Mouse (Mus musculus) embryonic facial prominence, embryonic 11.5 days (tissue): ENCODE measurements around the gene Tmem259. TPM values are rescaled to one million over a fixed set of nuclear protein-coding genes. Genes with fewer than 3 reads are reported as not detected.

Experiments used
- ATAC-seq: fragments of 200-750 bp; cut with Nextera tagmentation; replicated peaks from 2 replicates; pipeline ENCODE4 v1.8.0; 2017; ENCODE audit warnings: low read depth; ENCODE audit not compliant: insufficient number of reproducible peaks, low FRiP score, low TSS enrichment
- DNase-seq: peaks from one replicate; pipeline ENCODE4 v3.0.0-alpha.2; 2015; ENCODE audit warnings: low spot score
- H3K27ac ChIP-seq: fragments of 300-500 bp; sonication (generic); replicated peaks from 2 replicates; pipeline ENCODE4 v1.5.1; 2014; ENCODE audit warnings: mild to moderate bottlenecking, low read depth, low read length, control low read depth
- H3K27me3 ChIP-seq: fragments of 300-500 bp; sonication (generic); 2 replicates; pipeline ENCODE4 v1.6.1; 2014; ENCODE audit warnings: mild to moderate bottlenecking, low read length, moderate library complexity, mixed read lengths; ENCODE audit not compliant: control insufficient read depth, insufficient read depth
- H3K36me3 ChIP-seq: fragments of 300-500 bp; sonication (generic); replicated peaks from 2 replicates; pipeline ENCODE4 v1.6.1; 2014; ENCODE audit warnings: low read depth, mild to moderate bottlenecking, low read length, moderate library complexity, mixed read lengths; ENCODE audit not compliant: control insufficient read depth, insufficient read depth
- H3K4me1 ChIP-seq: fragments of 300-500 bp; sonication (generic); 2 replicates; pipeline ENCODE4 v1.6.1; 2014; ENCODE audit warnings: low read length, mixed read lengths; ENCODE audit not compliant: control insufficient read depth, insufficient read depth
- H3K4me2 ChIP-seq: fragments of 300-500 bp; sonication (generic); 2 replicates; pipeline ENCODE4 v1.6.1; 2014; ENCODE audit warnings: low read depth, mild to moderate bottlenecking, control low read depth, low read length, moderate library complexity
- H3K4me3 ChIP-seq: fragments of 300-500 bp; sonication (generic); 2 replicates; pipeline ENCODE4 v1.5.1; 2014; ENCODE audit warnings: low read depth, low read length, control low read depth
- H3K9ac ChIP-seq: fragments of 300-500 bp; sonication (generic); replicated peaks from 2 replicates; pipeline ENCODE4 v1.6.1; 2014; ENCODE audit warnings: mild to moderate bottlenecking, control low read depth, low read length
- H3K9me3 ChIP-seq: fragments of 300-500 bp; sonication (generic); replicated peaks from 2 replicates; pipeline ENCODE4 v1.6.1; 2016; ENCODE audit warnings: mild to moderate bottlenecking, low read length, inconsistent platforms, mixed read lengths; ENCODE audit not compliant: control insufficient read depth
- WGBS: fragments of 180-500 bp; shearing (Covaris S2); extraction: QIAGEN DNeasy Blood & Tissue Kit; methylation state at CpG from one replicate; pipeline ENCODE4 v1.1.7; 2014; 5-methylcytosine and 5-hydroxymethylcytosine counted together
- polyA plus RNA-seq: library from polyadenylated mRNA; unstranded; fragments of >200 nt; fragmentation: Nextera tagmentation; extraction: Ambion mirVana; gene quantifications from 2 replicates; pipeline ENCODE4 v1.2.1, GENCODE M21; 2014

Gene Tmem259
- polyA plus RNA-seq, 1 experiment from 2014 or later, result 13.4 TPM

DNA sequence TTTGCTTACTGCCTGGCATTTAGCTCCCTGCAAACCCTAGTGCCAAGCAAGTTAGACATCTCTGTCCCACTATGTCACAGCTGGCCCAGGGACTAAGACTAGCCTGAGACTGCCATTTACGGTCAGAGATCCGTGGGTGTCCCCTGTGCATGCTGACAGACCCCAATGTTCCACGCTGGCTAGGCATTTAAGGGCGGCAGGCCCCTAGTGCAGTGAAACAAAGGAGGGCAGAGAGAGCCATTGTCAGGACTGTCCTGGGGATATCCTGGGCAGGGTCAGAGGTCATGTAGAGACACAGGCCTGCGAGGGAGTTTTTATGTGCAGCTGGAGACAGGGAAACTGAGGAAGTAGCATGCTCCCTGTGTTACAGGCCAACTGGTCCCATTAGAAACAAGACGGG, 50.3 kb downstream of the Tmem259 start:
- Histone ChIP-seq H3K27me3 (no peaks in the 10 kb centered on the region), H3K9ac (no peak overlapping the region), H3K4me2 (no peak overlapping the region), H3K4me1 (peaks cover 14% of the 10 kb centered on the region; the same call in 1 of the 2 replicates), H3K27ac (no peak overlapping the region), H3K9me3 (no peaks in the 10 kb centered on the region), H3K36me3 (no peaks in the 10 kb centered on the region; the same call in 1 of the 2 replicates), H3K4me3 (no peak overlapping the region)
- ATAC-seq (no peak), DNase-seq (no peak)
- WGBS, result 52% methylated on average over 6 of the region's 6 CpGs

DNA sequence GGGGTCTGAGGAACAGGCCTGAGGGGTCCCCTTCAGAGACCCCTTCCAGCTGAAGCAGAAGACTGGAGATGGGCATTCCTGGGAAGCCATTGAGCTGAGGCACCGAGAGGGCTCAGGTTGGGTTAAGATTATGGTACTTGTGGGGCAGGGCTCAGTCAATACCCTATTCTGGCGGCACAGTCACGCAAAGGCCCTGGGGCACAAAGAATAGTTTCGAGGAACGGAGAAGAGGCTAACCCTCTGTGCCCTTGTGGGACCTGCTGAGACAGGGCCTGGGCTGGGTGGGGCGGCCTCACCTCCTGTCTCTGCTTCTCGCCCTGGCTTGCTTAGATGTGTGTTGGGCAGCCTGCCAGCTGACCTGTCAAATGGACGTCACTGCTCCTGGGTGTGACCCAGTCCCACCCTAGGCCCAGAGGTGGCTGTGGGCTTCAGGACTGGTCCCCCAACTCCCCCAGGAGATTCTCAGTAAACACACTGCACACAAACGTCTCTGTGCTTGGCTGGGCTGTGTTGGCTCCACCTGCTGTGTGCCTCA, 50.9 kb downstream of the Tmem259 start:
- 58% methylated on average over 9 of the region's 9 CpGs for WGBS
- no peak overlapping the region for H3K9ac ChIP-seq
- DNase-seq (no peak), ATAC-seq (no peak)
- no peaks in the 10 kb centered on the region; the same call in 1 of the 2 replicates for H3K36me3 ChIP-seq
- no peaks in the 10 kb centered on the region for H3K9me3 ChIP-seq
- peak overlapping the region; percentile 52 for H3K27ac ChIP-seq
- no peak overlapping the region for H3K4me3 ChIP-seq
- H3K4me2 ChIP-seq, result no peak overlapping the region
- H3K4me1 ChIP-seq, result peaks cover 16% of the 10 kb centered on the region; the same call in 1 of the 2 replicates
- no peaks in the 10 kb centered on the region for H3K27me3 ChIP-seq

DNA sequence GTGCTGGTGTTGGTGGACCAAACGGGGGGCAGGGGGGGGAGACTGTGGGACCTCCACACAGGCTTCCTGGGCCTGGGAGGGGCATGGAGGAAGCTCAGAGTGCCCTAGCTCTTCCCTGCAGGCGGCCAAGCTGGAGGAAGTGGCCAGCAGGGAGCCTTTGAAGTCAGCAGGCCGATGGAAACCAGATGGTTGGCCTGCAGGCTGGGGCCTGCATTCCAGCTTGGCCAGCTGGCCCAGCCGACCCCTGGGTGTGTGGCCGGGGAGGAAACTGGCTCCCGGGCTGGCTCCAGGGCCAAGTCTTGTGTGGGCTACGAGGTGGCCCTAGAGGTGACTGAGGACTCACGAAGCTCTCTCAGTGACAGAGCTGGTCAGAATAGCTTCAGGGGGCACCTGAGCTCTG, 51.4 kb downstream of the Tmem259 start:
- no peaks in the 10 kb centered on the region for H3K9me3 ChIP-seq
- H3K4me1 ChIP-seq, result peaks cover 16% of the 10 kb centered on the region; the same call in 1 of the 2 replicates
- H3K27me3 ChIP-seq, result no peaks in the 10 kb centered on the region
- DNase-seq (peak; percentile 67), ATAC-seq (no peak)
- peak overlapping the region; percentile 52 for H3K27ac ChIP-seq
- H3K9ac ChIP-seq, result peak overlapping the region; percentile 18; the same call in 1 of the 2 replicates
- H3K4me2 ChIP-seq, result 0 out of 2 replicates have a peak overlapping the region, but pooled peaks have one; percentile 16
- H3K36me3 ChIP-seq, result no peaks in the 10 kb centered on the region; the same call in 1 of the 2 replicates
- WGBS, result 10% methylated on average over 8 of the region's 8 CpGs
- H3K4me3 ChIP-seq, result no peak overlapping the region

DNA sequence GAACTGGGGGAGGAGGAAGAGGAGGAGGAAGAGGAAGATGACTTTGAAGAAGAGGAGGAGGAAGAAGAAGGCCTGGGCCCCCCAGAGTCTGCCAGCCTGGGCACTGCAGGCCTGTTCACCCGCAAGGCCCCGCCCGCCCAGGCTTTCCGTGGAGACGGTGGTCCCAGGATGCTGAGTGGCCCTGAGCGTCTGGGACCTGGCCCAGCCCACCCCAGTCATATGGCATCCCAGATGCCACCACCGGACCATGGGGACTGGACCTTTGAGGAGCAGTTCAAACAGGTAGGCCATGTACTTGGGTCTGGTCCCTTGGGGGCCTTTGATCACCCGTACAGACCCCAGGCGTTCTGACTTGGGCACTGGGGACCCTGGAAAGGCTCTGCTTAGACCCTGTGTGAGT, 52.3 kb downstream of the Tmem259 start:
- WGBS, result 89% methylated on average over 9 of the region's 9 CpGs
- DNase-seq (no peak), ATAC-seq (no peak)
- no peaks in the 10 kb centered on the region for H3K9me3 ChIP-seq
- H3K36me3 ChIP-seq, result no peaks in the 10 kb centered on the region; the same call in 1 of the 2 replicates
- H3K9ac ChIP-seq, result no peak overlapping the region; the same call in 1 of the 2 replicates
- no peaks in the 10 kb centered on the region for H3K27me3 ChIP-seq
- H3K27ac ChIP-seq, result no peak overlapping the region
- no peak overlapping the region for H3K4me3 ChIP-seq
- H3K4me1 ChIP-seq, result peaks cover 16% of the 10 kb centered on the region; the same call in 1 of the 2 replicates
- no peak overlapping the region for H3K4me2 ChIP-seq

DNA sequence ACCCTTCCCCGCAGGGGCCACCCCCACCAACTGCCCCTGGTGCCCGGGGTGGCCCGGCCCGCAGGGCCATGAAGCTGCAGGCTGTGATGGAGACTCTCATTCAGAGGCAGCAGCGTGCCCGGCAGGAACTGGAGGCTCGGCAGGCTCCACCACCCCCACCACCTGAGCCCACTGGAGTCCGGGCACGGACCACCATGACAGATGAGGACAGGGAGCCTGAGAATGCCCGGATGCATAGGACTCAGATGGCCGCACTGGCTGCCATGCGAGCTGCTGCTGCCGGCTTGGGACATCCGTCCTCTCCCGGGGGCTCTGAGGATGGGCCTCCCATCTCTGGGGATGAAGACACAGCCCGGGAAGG, 53.3 kb downstream of the Tmem259 start:
- Histone ChIP-seq H3K4me2 (no peak overlapping the region), H3K27ac (no peak overlapping the region), H3K9me3 (no peaks in the 10 kb centered on the region), H3K4me1 (peaks cover 18% of the 10 kb centered on the region; the same call in 1 of the 2 replicates), H3K27me3 (no peaks in the 10 kb centered on the region), H3K4me3 (no peak overlapping the region), H3K9ac (no peak overlapping the region), H3K36me3 (no peaks in the 10 kb centered on the region; the same call in 1 of the 2 replicates)
- no peak for ATAC-seq
- no peak for DNase-seq
- 90% methylated on average over 16 of the region's 16 CpGs for WGBS

DNA sequence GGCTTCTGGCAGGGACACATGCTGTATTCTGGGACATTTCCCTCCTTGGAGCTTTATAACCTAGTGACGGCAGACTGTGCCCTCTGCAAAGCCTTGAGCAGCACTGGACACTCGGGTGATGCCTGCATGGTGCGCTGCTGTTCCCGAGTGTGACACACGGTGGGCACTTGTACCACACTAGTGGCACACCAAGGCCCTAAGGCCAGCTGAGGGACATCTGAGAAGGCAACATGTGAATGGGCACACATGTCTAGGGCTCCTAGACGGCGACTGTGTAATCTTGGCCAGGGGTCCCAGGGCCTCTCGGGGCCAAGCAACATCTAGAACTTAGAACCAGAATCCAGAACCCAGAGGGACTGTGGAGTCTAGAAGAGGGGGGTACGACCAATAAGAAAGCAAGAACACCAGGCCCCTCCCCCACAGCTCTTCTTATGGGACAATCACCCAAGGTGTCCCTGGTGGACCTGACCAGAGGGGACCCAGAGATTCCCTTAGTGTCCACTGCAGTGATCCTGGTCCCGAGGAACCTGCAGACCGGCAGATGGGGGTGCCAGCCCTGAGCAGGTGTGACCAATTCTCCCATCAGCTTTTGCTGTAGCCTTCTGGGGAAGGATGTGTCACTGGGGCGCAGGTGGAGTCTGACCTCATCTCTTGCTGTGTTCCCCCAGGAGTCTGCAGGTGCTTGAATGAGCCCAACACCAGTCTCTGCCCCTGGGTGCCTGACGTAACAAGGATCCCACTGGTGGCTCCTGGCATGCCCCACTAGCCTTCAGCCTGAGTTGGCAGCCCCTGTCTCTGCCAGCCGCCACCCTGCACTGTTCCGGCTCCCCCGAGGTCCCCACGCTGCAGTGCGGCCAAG, 53.9 kb downstream of the Tmem259 start:
- Histone ChIP-seq H3K27me3 (no peaks in the 10 kb centered on the region), H3K27ac (no peak overlapping the region), H3K4me2 (no peak overlapping the region), H3K36me3 (no peaks in the 10 kb centered on the region; the same call in 1 of the 2 replicates), H3K9ac (no peak overlapping the region), H3K4me3 (no peak overlapping the region), H3K4me1 (peaks cover 18% of the 10 kb centered on the region; the same call in 1 of the 2 replicates), H3K9me3 (no peaks in the 10 kb centered on the region)
- no peak for ATAC-seq
- DNase-seq, result no peak
- WGBS, result 92% methylated on average over 18 of the region's 18 CpGs

DNA sequence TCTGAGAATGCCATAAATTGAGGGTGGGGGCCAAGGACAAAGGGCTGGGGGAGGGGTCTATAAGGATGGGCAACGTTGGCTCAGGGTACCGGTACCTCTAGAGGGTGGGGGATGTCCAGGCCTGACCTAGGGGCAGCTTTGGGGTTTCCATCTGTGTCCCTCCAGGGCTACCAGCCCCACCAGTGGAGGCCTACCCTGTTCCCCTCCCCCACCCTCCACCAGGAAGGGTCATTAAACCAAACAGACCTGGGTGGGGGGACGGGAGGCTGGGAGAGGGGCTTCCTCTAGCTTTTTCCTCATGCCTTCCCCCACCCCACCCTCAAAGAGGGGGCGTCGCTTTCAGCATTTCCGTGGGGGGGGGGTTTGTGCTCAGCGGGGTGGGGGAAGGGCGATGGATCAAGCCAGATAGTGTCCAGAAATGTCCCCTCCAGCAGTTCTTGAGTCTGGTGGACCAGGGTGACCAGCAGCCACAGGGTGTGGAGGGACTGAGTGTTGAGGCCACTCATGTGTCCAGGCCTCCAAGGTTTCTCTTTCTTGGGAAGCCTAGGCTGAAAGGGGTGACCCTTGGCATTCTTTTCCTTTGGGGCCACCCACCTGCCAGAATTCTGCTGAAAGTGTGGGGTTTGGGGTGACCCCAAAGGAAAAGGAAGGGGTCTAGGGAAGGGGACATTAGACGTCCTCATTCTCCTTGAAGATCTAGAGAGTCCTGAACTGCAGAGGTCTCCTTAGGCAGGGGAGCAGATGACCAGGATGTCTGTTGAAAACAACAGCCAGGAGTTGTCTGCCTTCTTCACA, 55.0 kb downstream of the Tmem259 start:
- Histone ChIP-seq H3K27me3 (no peaks in the 10 kb centered on the region), H3K36me3 (no peaks in the 10 kb centered on the region; the same call in 1 of the 2 replicates), H3K4me3 (peak overlapping the region; percentile 72), H3K4me1 (peaks cover 18% of the 10 kb centered on the region; the same call in 1 of the 2 replicates), H3K9ac (peak overlapping the region; percentile 48), H3K4me2 (peak overlapping the region; percentile 68), H3K9me3 (no peaks in the 10 kb centered on the region), H3K27ac (peak overlapping the region; percentile 68; the same call in 1 of the 2 replicates)
- WGBS, result 20% methylated on average over 8 of the region's 9 CpGs
- no peak for ATAC-seq
- peak; percentile 36 for DNase-seq
